Mouse (Mus musculus) liver, postnatal 0 days (tissue): ENCODE measurements at regions not wholly inside any gene's neighbourhood (a gene's known extent, or its start where the extent isn't known, plus 50 kb on each side); places are given as distances from the start of the nearest gene placed in this dataset.

Experiments used
- CTCF ChIP-seq: sonication (generic); IDR thresholded peaks from 2 replicates; pipeline ENCODE4 v1.5.1; 2016; ENCODE audit warnings: antibody characterized with exemption, low read depth
- EP300 ChIP-seq: IDR thresholded peaks from 2 replicates; pipeline ENCODE4 v1.6.1; 2016; ENCODE audit warnings: antibody characterized with exemption, low read depth, mild to moderate bottlenecking

GRCm38 (mm10) chr8:48937144-48937543 lies 93.4 kb upstream of the Tenm3 start:
- TF ChIP-seq CTCF: no peak
- TF ChIP-seq EP300: no peak
